Mouse (Mus musculus): ENCODE measurements around the gene Sesn2. TPM values are rescaled to one million over a fixed set of nuclear protein-coding genes. Genes with fewer than 3 reads are reported as not detected.
A peak's percentile ranks its signal among the peaks of the same experiment; 100 is the strongest.

The Sesn2 gene
- total and polyA plus RNA-seq, 3 experiments = 9.6 to 27.5 TPM; not detected in 1

- TF ChIP-seq KAT2A (conservative IDR thresholded peaks at IDR 0.05; ENCODE audit: low read depth, low read length) (peak; percentile 53), TCF12 (IDR thresholded peaks at IDR 0.05; ENCODE audit: low read depth, low read length) (peak; percentile 72), CTCF (IDR thresholded peaks at IDR 0.05 in 2 of 3, conservative IDR thresholded peaks at IDR 0.05 in 1 of 3; ENCODE audit: control insufficient read depth in 1 of 3, insufficient read depth in 1 of 3, low read depth in 2 of 3, low read length in 3 of 3, poor library complexity in 1 of 3, severe bottlenecking in 1 of 3) (no peak), ZMIZ1 (IDR thresholded peaks at IDR 0.05; ENCODE audit: low read depth, low read length) (no peak), ETS1 (IDR thresholded peaks at IDR 0.05; ENCODE audit: low read depth, low read length) (peak; percentile 81), POLR2A (IDR thresholded peaks at IDR 0.05; ENCODE audit: control insufficient read depth in 1 of 2, insufficient read depth in 1 of 2, low read depth in 1 of 2, low read length in 2 of 2, poor library complexity in 1 of 2) (peak in 1 of 2 experiments; percentile 64; a peak in 3 of 4 replicates), MXI1 (IDR thresholded peaks at IDR 0.05; ENCODE audit: low read depth, low read length) (peak; percentile 42; the same call in 1 of the 2 replicates), RAD21 (IDR thresholded peaks at IDR 0.05; ENCODE audit: low read depth, low read length) (no peak)
Measured at GRCm38 (mm10) chr4:132512080-132512479, 1.8 kb upstream of the Sesn2 start (continued).

- H3K4me3 ChIP-seq (ENCODE audit: control insufficient read depth in 1 of 2, insufficient read depth in 1 of 2, low read depth in 2 of 2, low read length in 2 of 2) = peak overlapping the region; percentile 97 to 99
- DNase-seq (ENCODE audit: low read depth, low spot score) = peak; percentile 69
- H3K79me2 ChIP-seq (ENCODE audit: control insufficient read depth, insufficient read depth, low read length, poor library complexity) = peaks cover 59% of the 10 kb centered on the region
- H3K4me1 ChIP-seq (ENCODE audit: control insufficient read depth in 1 of 2, insufficient read depth in 2 of 2, low read length in 2 of 2) = peaks cover 39 to 51% of the 10 kb centered on the region in 2 experiments
- H3K27ac ChIP-seq (ENCODE audit: control insufficient read depth, low read depth, low read length) = peak overlapping the region; percentile 50
- TF ChIP-seq USF1 (IDR thresholded peaks at IDR 0.05; ENCODE audit: low read depth, low read length) (no peak), UBTF (IDR thresholded peaks at IDR 0.05; ENCODE audit: borderline replicate concordance, insufficient read depth, low read depth, low read length) (no peak), ETS1 (IDR thresholded peaks at IDR 0.05; ENCODE audit: low read depth, low read length) (no peak), SIN3A (IDR thresholded peaks at IDR 0.05; ENCODE audit: low read length) (peak; percentile 50), MAZ (IDR thresholded peaks at IDR 0.05; ENCODE audit: low read depth, low read length) (peak; percentile 28; the same call in 1 of the 2 replicates), MAFK (IDR thresholded peaks at IDR 0.05; ENCODE audit: borderline replicate concordance, low read depth, low read length) (no peak), TBP (IDR thresholded peaks at IDR 0.05; ENCODE audit: low read depth, low read length) (no peak), EP300 (IDR thresholded peaks at IDR 0.05; ENCODE audit: low read depth in 1 of 2, low read length in 2 of 2) (no peak), MYB (IDR thresholded peaks at IDR 0.05; ENCODE audit: low read depth, low read length) (no peak), MXI1 (IDR thresholded peaks at IDR 0.05; ENCODE audit: low read depth, low read length) (no peak; the same call in 1 of the 2 replicates), CHD1 (IDR thresholded peaks at IDR 0.05; ENCODE audit: low read depth, low read length) (no peak), ZNF384 (IDR thresholded peaks at IDR 0.05; ENCODE audit: low read depth, low read length) (no peak), E2F4 (IDR thresholded peaks at IDR 0.05; ENCODE audit: borderline replicate concordance, low read depth, low read length) (no peak), POLR2A (IDR thresholded peaks at IDR 0.05; ENCODE audit: control insufficient read depth in 1 of 2, insufficient read depth in 1 of 2, low read depth in 1 of 2, low read length in 2 of 2, poor library complexity in 1 of 2) (no peak), MEF2A (IDR thresholded peaks at IDR 0.05; ENCODE audit: extremely low read depth, insufficient replicate concordance, low read depth, low read length, poor library complexity, severe bottlenecking) (no peak), CTCF (IDR thresholded peaks at IDR 0.05 in 2 of 3, conservative IDR thresholded peaks at IDR 0.05 in 1 of 3; ENCODE audit: control insufficient read depth in 1 of 3, insufficient read depth in 1 of 3, low read depth in 2 of 3, low read length in 3 of 3, poor library complexity in 1 of 3, severe bottlenecking in 1 of 3) (no peak), TAL1 (IDR thresholded peaks at IDR 0.05; ENCODE audit: low read length) (no peak), NRF1 (IDR thresholded peaks at IDR 0.05; ENCODE audit: insufficient read depth, low read depth, low read length, poor library complexity, severe bottlenecking) (no peak)
- H3K36me3 ChIP-seq (ENCODE audit: control insufficient read depth in 1 of 2, insufficient read depth in 2 of 2, low read length in 2 of 2) = peaks cover 0 to 56% of the 10 kb centered on the region in 2 experiments; a peak in 3 of 4 replicates
- no peaks in the 10 kb centered on the region for H3K9me3 ChIP-seq (replicated peaks; ENCODE audit: insufficient read depth, low read length)
- no peaks in the 10 kb centered on the region for H3K27me3 ChIP-seq (ENCODE audit: control insufficient read depth in 1 of 2, insufficient read depth in 2 of 2, low read length in 2 of 2)
- peak overlapping the region; percentile 95 for H3K9ac ChIP-seq (ENCODE audit: control insufficient read depth, low read depth, low read length, poor library complexity, severe bottlenecking)
Measured at GRCm38 (mm10) chr4:132509621-132510296, 542 bp downstream of the Sesn2 start.
